13 mouse cellular contexts compared by ENCODE assay signal in the genomic region with DNA sequence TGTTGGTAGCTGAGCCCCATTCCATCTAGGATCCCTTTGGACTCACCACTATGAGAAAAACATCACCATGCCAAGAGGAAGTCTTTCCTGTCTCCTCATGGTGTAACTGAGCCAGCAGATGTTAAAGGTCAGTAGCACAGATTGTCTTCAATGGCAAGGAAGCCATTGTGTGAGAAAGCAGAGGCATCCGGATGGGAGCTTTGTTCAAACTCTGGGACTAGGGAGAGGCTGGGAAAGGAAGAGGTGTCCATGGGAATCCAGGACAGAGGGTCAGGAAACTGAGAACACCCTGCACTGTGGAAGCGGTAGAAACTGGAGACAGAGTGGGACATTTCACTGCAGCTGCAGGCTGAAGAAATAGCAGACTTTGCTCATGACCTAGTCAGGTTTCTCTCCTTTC.
DNase-seq lines count a peak whose midpoint lies in the region; ATAC-seq lines count a peak whose summit lies in the region.
"Had no signal": no experiment of that assay in that cellular context is flagged by ENCODE, and none has a peak within 500 bp of the region (broad histone marks: within the 10 kb centered on the region; RNA-seq: fewer than 3 reads in every experiment).

No protein-coding gene starts in this region.

- no peak overlapping the region for H3K27ac ChIP-seq in liver, embryonic 13.5 days
- no peak overlapping the region; the same call in 1 of the 2 replicates for H3K27ac ChIP-seq in liver, embryonic 11.5 days (ENCODE audit: low read depth, low read length)
- peak overlapping the region; percentile 22; the same call in 1 of the 2 replicates for H3K27ac ChIP-seq in heart, embryonic 12.5 days (ENCODE audit: poor library complexity, severe bottlenecking)
- H3K27ac ChIP-seq: midbrain, embryonic 12.5 days had no signal

- H3K27me3 ChIP-seq in liver, embryonic 13.5 days: no peaks in the 10 kb centered on the region
- no peaks in the 10 kb centered on the region for H3K27me3 ChIP-seq in liver, embryonic 11.5 days (replicated peaks; ENCODE audit: control insufficient read depth, insufficient read depth, low read length)
- no peaks in the 10 kb centered on the region for H3K27me3 ChIP-seq in heart, embryonic 12.5 days (replicated peaks)
- H3K27me3 ChIP-seq: midbrain, embryonic 12.5 days had no signal

- no peaks in the 10 kb centered on the region for H3K9me3 ChIP-seq in liver, embryonic 13.5 days (replicated peaks)
- no peaks in the 10 kb centered on the region for H3K9me3 ChIP-seq in liver, embryonic 11.5 days (ENCODE audit: control insufficient read depth, low read length)
- H3K9me3 ChIP-seq in heart, embryonic 12.5 days (replicated peaks): no peaks in the 10 kb centered on the region
- H3K9me3 ChIP-seq: midbrain, embryonic 12.5 days had no signal

- H3K4me3 ChIP-seq in liver, embryonic 13.5 days (replicated peaks): no peak overlapping the region
- no peak overlapping the region for H3K4me3 ChIP-seq in liver, embryonic 11.5 days (ENCODE audit: low read depth, low read length)
- no peak overlapping the region for H3K4me3 ChIP-seq in heart, embryonic 12.5 days
- H3K4me3 ChIP-seq: erythroblast, embryonic 14.5 days; midbrain, embryonic 12.5 days had no signal

- no peak overlapping the region for H3K4me2 ChIP-seq in liver, embryonic 13.5 days
- no peak overlapping the region for H3K4me2 ChIP-seq in liver, embryonic 11.5 days
- H3K4me2 ChIP-seq in heart, embryonic 12.5 days: no peak overlapping the region
- H3K4me2 ChIP-seq: midbrain, embryonic 12.5 days had no signal

- no peaks in the 10 kb centered on the region for H3K36me3 ChIP-seq in liver, embryonic 13.5 days
- no peaks in the 10 kb centered on the region for H3K36me3 ChIP-seq in liver, embryonic 11.5 days (ENCODE audit: control insufficient read depth, insufficient read depth, low read length)
- no peaks in the 10 kb centered on the region for H3K36me3 ChIP-seq in heart, embryonic 12.5 days
- H3K36me3 ChIP-seq: midbrain, embryonic 12.5 days had no signal

- DNase-seq in liver, embryonic 13.5 days: no peak
- DNase-seq in liver, embryonic 11.5 days (ENCODE audit: low spot score): no peak
- DNase-seq in kidney, adult 8-10 months: peak; percentile 34 to 58
- DNase-seq in lung, postnatal 36 days: peak; percentile 30
- DNase-seq in right cerebral cortex, adult 18-20 months: no peak
- no peak for DNase-seq in gastrocnemius, postnatal 25 days
- DNase-seq: cerebellum, postnatal 25 days; thymus, postnatal 4 days had no signal

- WGBS in liver, embryonic 13.5 days (ENCODE audit: insufficient replicate concordance): 44% methylated on average over 2 of the region's 2 CpGs
- WGBS in liver, embryonic 11.5 days: 71% methylated on average over 2 of the region's 2 CpGs
- WGBS in heart, embryonic 12.5 days: 71% methylated on average over 2 of the region's 2 CpGs

- peak; percentile 10; the same call in 1 of the 2 replicates for ATAC-seq in liver, embryonic 13.5 days (ENCODE audit: low read depth)
- no peak for ATAC-seq in liver, embryonic 11.5 days (replicated peaks; ENCODE audit: low FRiP score)
- ATAC-seq in heart, embryonic 12.5 days (ENCODE audit: insufficient number of reproducible peaks, low FRiP score): peak; percentile 80
- no peak for ATAC-seq in CD4-positive, CD25-positive, alpha-beta regulatory T cell, adult 4 months
- ATAC-seq: hindbrain, embryonic 16.5 days had no signal

- H3K9ac ChIP-seq in liver, embryonic 13.5 days: no peak overlapping the region
- H3K9ac ChIP-seq in liver, embryonic 11.5 days (ENCODE audit: low read depth, low read length): no peak overlapping the region
- H3K9ac ChIP-seq in heart, embryonic 12.5 days: no peak overlapping the region
- H3K9ac ChIP-seq: midbrain, embryonic 12.5 days had no signal

- no peaks in the 10 kb centered on the region for H3K4me1 ChIP-seq in liver, embryonic 13.5 days (replicated peaks)
- no peaks in the 10 kb centered on the region for H3K4me1 ChIP-seq in liver, embryonic 11.5 days (replicated peaks; ENCODE audit: control insufficient read depth, insufficient read depth, low read length)
- peaks cover 7% of the 10 kb centered on the region; the same call in 1 of the 2 replicates for H3K4me1 ChIP-seq in heart, embryonic 12.5 days (replicated peaks)
- H3K4me1 ChIP-seq: midbrain, embryonic 12.5 days had no signal

Comparison
In these comparisons a context has a peak if more than half of its experiments do, and no peak if none do; other contexts are left out.
1. ATAC-seq: peak in liver, embryonic 13.5 days (single experiment) and heart, embryonic 12.5 days (single experiment); none in liver, embryonic 11.5 days (single experiment) and CD4-positive, CD25-positive, alpha-beta regulatory T cell, adult 4 months (single experiment).
2. DNase-seq: peak in kidney, adult 8-10 months (2 of 2) and lung, postnatal 36 days (single experiment); none in liver, embryonic 13.5 days (single experiment), liver, embryonic 11.5 days (single experiment), right cerebral cortex, adult 18-20 months (single experiment) and gastrocnemius, postnatal 25 days (single experiment).